Mouse (Mus musculus) brain, adult 2 months (tissue): Measurements from ENCODE around the gene Emc8.
A peak's percentile ranks its signal among the peaks of the same experiment; 100 is the strongest.

Experiments
- DNase-seq: peaks from one replicate; pipeline ENCODE4 v3.0.0; 2011; ENCODE audit warnings: low read depth, low spot score

Emc8 gene

DNA sequence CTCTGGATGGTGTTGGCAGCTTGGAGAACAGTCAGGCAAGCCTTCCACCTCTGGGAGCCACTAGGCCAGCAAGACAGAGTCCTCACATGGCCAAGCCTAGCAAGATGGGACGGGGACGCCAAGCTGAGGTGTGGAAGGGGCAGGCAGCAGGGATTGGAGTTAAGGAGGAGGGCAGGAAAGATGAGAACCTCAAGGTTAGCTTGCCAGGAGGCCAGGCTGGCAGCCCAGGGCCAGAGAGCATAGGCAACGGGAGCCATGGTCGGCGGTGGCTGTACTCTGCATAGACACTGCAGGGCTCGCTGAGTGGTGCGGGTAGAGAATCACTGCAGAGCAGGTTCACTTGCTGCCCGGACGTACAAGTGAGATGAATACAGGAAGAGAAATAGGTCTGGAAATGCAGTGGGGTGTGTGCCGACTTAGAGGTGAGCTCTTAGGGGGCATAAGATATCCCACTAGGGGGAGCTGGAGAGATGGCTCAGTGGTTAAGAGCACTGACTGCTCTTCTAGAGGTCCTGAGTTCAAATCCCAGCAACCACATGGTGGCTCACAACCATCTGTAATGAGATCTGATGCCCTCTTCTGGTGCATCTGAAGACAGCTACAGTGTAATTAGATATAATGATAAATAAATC lies 26.2 kb downstream of the Emc8 start:
- no peak for DNase-seq

DNA sequence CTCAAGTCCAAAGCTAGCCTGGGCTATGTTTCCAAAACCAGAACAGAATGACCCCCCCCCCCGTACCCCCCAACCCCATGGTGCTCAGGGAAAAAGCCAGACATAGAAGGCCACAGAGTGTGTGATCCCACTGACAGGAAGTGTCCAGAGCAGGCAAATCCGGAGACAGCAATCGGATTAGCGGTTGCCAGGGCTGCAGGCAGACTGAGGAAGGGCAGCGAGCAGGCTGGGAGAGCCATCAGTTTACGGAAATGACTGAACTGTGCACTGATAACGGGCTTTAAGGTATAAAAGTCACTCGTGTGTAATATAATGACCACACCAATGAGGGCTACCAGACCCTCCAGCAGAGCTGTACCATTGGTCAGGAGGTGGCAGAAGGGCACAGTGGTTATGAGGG lies 27.1 kb downstream of the Emc8 start:
- DNase-seq: no peak

DNA sequence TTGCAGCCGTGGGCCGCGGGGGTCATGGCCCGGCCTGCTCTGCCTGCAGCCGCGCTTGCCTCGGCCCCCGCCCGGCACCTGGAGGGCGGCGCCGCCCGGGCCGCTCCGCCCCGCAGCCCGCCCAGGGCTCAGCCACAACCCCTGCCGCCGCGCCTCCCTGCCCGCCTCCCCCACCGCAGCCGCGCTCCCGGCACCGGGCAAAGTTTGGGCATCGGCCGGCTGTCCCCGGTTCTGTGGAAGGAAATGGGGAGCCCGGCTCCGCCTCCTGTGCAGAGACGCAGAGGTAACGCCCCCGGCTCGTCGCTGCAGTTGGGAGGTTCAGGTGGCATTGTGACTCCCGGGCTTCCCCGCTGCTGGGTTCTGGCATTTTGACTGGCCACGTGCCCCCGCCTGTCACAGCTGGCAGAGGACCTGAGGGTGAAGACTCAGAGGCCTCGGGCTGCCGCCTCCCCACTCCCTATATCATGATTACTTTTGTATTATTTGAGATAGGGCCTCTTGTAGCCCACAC lies 34.0 kb downstream of the Emc8 start:
- DNase-seq: peak; percentile 49

DNA sequence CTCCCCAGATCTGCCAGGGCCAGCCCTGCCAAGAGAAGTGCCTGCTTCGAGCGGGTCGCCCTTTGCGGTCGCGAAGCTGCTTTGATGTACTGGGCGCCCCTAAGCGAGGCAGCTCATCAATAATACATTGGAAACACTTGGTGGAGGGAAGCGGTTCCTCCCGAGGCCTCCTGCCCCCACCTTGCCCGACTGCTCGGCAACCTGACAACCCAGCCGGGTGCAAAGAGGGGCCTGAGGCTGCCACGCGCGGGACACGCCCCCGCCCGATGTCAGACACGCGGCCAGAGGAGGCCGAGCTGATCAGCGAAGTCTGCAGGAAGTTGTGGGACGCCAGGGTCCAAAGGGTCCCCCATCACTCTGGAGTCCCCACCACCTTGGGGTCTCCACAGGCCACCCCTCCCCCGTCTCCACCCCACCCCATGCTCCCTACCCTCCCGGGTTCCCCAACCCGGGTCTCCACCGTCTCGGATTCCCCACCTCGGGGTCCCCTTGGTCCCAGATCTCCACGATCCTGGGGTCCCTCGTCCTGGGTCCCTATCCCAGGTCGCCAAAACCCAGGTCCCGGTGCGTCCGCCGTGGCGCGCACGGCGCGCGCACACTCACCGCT lies 34.6 kb downstream of the Emc8 start:
- no peak for DNase-seq

DNA sequence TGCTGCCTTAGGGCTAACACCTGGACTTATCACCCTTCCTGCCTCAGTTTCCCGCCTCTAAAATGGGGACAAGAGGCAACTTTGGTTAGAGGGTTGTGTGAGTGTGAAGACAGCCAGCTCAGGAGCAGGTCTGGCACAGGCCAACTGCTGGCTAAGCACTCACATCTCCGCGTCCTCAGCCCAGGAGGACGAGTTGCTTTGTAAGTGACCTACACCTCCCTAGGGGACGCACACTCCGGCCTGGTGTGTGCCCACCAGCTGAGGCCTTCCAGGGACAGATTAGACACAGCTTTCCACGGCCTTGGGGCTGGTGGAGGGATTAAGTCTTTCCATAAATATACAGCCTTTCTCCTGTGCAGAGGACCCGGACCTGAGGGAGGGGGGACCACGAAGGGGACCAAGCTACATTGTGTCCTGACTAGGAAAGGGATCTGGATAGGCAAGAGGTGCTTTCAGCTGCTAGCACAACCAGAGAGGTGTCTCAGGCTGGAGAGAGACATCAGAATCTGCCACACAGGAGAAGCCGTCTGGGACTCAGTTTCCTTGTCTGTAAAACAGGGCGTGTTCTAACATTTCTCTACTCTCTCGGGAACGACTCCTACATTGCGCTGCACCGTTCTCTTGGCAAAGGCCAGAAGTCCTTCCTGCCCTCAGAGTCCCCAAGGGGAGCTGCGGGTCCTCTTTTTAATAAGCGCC lies 35.3 kb downstream of the Emc8 start:
- no peak for DNase-seq

DNA sequence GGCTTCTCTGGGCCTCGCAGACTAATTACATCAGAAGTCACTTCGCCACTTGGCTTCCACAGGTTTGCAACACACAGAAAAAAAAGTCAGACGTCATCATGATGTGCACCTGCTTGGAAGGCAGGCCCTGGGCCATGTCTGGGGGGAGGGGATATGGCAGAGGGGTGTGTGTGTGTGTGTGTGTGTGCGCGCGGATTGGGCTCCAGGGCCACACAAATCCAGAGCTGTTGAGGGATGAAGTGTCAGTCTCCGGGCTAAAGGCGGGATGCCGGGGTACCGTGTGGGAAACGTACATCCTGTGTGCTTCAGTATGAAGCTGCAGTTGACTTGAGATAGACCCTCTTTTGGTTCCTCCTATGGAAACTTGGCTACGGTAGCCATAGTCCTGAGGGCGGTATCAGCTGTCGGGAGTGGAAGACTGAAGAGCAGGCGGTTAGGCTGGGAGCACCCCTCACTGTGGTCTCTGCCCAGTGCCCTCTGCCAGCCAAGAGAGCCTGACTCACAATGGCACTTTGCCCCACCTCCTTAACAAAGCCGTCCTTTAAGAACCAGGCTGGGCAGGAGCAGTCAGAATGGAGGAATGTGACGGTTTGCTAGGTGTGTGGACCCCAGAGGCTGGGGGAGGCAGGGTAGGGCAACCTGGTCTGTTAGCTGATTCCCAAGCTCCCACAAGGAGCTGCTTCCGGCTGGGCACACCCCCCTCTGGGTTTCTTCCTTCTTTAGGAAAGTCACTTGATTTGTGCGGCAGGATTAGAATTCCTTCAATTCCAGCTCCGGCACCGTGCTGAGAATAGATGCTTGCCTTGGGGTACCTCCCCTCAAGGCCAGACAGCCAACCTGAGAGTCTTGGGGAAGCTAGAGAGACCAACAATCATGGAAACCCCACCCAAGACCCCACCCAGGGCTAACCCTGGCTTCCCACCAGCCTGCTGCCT lies 36.7 kb downstream of the Emc8 start:
- DNase-seq: peak; percentile 78

DNA sequence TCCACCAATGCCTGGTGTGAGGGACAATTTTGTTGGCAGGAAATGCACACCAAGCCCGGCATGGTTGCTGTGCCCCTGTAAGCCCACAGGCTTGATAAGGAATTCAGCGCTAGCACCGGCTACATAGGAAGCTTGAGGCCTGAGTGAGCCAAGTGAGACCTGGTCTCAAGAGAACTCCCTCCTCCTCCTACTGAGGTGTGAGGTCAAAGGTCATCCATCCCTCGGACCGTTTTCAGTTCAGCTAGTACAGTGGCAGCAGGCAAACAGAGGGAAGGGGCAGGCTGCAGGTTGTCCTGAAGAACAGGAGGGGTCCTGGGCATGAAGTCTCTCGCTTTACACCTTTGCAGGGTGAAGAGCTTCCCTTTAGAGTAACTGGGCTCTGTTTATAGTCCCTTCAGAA lies 37.5 kb downstream of the Emc8 start:
- no peak for DNase-seq

DNA sequence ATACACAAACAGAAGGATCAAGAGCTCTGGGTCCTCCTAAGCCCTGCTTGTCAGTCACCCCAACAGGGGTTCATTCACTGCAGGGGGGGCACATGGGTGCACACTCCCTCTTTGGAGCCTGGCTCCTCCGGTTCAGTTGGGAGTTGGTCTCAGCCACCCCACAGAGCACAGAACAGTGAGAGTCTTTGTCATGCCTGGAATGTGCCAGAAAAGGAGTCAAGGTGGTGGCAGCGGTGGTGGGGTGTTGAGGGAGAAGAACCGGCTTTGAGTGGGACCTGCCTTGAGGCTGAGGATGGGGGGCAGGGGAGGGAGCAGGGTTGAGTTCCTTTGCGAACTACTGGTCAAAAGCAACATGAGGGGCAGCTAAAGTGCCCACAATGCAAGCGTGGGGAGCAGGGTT lies 38.3 kb downstream of the Emc8 start:
- no peak for DNase-seq

DNA sequence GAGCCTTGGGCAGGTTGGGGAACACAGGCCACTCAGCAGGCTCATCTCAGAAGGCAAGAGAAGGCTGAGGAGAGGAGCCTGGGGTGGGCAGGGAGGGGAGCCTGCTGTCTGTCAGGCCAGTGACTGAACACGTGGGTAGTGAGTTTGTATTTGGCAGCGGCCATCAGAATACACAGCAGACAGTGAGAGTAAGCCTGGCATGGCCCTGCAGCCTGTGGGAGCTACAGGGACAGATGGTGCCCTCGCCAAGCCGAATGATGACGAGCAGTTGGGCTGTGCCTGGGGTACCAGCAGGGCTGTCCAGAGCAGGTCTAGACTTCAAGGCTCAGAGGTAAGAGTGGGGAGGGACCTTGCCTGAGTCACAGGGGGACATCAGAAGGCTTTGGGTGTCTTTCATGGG lies 41.1 kb downstream of the Emc8 start:
- peak; percentile 93 for DNase-seq

DNA sequence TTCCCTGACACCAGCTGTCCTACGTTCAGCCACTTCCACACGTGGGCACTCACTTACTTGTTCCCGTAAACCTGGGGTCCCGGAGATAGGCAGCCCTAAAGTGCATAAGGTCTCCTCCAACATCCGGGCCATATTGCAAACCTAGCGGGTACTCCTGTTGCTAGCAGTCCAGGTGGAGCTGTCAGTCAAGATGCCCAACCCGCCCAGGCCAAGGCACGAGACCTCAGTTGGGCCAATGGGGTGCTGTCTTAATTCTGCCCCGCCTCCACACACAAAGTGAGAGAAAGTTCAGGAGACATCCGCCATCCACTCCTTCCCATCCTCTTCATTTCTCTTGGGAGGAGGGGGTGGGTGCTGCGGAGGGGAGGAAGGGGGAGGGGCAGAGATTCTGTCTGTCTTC lies 41.9 kb downstream of the Emc8 start:
- DNase-seq: no peak

DNA sequence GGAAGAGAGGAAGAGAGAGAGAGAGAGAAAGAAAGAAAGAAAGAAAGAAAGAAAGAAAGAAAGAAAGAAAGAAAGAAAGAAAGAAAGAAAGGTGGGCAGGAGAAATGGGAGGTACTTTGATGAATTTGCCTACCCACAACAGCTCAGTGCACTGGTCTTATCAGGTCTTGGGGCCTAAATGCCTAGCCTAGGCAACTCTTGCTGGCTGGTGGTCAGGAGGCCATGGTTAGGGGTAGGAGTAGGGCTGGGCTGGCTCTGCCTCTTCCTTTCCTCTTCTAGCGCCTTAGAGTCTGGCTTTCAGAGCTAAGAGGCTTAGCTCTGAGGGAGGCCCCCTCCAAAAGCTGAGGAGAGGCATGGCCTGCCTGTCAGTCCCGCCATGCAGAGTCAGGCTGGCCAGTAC lies 44.8 kb downstream of the Emc8 start:
- no peak for DNase-seq

DNA sequence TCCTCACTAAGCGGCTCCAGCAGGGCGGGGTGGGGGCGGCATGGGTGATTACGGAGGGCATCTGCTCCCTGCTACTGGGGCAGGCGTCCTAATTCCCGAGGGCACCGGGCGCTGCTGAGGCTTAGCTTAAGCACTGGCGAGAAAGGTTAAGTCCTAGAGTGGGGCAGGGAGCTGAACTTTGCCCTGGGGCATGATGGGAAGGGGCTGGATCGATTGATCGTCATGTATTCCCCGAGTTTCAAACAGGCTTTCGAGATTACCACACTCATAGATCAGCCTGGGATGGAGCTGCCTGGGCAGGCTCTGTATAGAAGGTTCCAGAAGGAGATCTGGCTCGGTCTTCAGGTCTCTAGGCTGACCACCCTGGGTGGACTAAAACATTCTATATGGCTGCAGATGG lies 46.2 kb downstream of the Emc8 start:
- no peak for DNase-seq

DNA sequence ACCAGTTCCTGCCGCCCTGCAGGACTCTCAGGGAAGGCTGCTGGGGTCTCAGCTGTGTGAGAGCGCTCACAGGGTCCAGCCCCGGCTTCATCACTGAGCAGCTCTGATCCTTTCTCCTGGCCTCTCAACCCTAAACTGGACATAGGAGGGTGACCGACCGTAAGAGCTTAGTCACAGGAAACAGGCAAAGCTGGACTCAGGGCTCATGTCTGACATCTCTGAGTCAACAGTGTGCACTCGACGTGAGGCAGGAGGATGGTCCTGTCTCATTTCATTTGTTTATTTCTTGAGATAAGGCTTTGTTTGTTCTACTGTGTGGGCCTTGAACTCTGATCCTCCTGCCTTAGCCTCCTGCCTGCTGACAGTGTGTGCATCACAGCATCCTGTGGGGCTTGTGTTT lies 47.9 kb downstream of the Emc8 start:
- DNase-seq: no peak

DNA sequence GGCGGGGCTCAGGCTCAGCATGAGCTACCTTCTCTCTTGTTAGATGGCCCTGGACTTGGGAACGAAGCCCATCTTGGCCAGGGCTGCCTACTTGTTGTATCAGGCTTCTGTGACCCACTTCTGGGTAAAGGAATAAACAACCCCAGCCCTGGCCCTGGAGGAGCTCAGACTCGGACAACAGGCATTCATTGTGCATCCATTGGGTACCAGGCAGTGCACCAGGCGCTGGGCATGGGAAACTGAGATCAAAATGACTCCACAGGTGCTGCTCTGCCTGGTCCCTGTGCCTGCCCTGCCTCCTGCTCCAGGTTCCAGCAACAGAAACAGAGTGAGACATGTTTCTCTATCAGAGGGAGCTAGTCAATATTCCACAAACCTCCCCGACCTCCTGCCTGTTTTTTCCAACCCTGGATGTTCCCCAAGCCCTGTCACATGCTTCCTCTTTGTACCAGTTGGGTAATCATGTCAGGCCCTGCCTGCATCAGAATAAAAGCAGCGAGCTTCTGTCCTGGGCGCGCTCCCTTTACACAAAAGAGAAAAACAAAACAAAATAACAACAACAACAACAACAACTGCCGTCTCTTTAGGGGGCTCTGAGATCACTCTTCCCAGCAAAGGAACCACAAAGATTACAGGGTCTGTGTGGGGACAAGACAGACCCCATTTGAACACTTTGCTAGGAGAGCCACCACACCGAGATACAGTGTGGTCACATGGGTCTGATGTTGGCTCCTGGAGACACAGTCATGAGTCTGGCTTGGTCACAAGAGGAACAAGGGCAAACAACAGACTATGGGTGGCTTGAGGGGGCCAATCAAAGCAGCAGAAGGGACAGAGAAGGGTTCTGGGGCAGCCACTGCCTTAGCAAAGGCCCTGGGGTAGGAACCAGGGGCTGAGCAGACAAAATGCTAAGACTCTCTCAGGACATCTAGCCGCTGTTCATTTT lies 48.9 kb downstream of the Emc8 start:
- DNase-seq: peak; percentile 72

DNA sequence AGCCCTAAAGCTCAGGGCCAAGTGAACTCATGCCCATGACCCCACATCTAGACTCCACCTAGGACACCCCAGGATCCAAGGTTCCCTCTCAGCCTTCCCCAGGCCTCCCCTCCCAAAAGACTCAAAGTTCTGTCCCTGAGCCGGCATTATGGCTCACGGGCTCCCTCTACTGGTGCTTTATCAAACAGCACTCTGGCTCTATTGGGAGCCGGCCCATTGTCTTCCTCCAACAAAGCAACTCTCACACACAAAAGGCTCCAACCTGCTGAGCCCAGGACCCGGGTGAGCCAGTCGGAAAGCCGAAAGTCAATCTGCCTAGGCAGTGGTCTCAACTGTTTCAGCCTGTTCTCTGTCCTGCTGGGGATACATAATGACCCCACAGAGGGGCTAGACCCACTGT lies 50.3 kb downstream of the Emc8 start:
- peak; percentile 77 for DNase-seq

DNA sequence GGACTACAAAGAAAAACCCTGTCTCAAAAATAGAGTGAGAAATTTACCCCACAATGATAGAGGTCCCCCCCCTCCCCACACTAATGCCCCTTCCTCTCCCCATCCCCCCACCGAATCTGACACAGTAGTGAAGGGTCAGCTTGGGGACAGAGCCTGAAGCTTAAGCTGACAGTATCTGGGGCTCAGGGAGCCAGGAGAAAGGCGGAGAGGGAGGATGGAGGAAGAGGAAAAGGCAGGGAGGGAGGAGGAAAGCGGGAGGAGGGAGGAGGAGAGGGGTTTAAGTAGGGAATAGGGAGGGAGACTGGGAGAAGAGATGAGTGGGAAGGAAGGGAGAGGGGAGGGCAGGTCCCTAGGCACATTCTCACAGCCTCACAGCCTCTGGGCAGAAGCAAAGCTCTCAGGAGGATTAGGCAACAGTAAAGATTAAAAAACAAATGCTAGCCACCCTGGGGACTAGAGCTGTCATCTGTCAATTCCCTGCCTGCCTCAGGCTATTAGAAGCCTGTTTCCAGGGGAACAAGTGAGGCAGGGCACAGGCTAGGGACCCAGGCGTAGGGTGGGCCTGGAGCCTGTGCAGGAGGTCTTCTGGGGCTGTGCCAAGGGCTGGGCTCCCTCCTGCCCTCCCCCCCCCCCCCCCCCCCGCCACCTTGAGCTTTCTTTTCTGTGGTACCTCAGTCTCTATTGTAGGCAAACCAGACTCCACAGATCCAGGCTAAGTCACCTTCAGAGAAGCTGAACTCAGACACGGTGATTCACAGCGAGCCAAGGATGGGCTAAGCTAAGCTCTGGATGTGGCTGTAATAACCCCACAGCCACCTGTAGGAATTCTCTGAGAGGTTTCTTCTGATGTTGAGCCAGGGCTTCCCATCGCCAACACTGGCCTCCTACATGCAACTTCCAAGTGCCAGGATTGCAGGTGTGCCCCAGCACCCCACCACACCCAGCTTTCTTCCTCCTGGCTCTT lies 51.4 kb downstream of the Emc8 start:
- DNase-seq: peak; percentile 61

DNA sequence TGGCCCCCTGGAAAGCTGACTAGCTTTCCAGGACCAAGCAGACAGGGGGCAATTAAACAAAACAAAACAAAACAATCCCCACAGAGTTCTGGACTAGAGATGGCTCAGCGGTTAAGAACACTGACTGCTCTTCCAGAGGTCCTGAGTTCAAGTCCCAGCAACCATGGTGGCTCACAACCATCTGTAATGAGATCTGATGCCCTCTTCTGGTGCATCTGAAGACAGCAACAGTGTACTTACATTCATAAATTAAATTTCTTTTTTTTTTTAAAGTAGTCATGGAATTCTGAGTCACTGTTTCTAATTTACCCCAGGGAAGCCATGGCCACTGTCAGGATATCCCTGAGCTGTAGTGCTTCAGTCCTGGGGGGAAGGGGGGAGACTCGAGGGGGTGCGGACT lies 53.9 kb downstream of the Emc8 start:
- DNase-seq: no peak

DNA sequence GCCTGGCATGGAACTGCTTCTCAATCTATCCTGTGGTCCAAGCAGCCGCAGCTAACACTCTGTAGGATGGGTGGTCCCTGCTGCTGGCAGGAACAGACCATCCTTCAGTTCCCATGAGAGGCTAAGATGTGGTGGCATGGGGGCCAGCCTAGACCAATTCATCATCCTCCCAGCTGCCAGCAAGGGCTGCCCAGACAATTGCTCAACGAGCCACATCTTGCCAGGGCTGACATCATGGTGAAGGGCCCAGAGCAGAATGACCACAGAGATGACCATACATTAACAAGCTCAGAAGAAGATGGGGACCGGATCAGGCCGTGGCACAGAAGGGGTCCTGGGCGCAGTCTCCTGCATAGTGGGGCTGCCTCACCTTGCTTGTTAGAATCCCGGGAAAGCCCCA lies 57.5 kb downstream of the Emc8 start:
- DNase-seq: no peak

DNA sequence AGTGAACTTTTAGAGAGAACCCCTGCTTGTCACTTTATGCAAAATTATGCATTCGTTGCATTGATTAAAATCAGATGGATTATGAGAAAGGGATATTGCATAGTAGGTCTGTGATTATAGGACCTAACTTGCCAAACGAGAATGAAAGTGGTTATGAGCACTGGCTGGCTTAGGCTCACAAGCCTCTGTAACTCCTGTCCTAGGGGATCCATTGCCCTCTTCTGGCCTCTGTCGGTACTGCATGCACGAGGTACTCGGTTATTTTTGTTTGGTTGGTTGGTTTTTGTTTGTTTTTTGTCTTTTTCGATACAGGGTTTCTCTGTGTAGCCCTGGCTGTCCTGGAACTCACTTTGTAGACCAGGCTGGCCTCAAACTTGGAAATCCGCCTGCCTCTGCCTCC lies 60.5 kb downstream of the Emc8 start:
- peak; percentile 85 for DNase-seq

DNA sequence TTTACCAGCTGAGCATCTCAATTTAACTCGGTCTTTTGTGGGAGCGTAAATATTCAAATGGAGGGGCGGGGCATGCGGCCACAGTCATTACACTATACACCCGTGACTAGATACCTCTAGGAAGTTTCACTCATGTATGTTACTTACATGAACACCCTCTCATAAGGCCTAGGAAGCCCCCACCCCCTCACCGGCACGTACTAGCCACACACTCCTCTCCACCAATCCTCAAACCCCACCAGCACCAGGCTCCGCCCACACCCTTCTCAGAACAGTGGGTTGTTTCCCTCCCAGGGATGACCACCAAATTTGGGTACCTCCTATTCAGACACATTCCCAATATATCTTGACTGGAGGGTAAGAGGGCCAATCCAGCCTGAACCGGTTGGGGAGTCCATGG lies 60.9 kb downstream of the Emc8 start:
- no peak for DNase-seq
